Mouse (Mus musculus) right cerebral cortex, adult 2 months (tissue): Measurements from ENCODE around the gene Stard3.

Source experiments
- DNase-seq, 2 experiments: peaks; one replicate each; pipeline ENCODE4 v3.0.0; 2021 to 2022; ENCODE audit warnings: low spot score in 2 of 2

Stard3 gene

GRCm38 (mm10) chr11:98358161-98359083 lies at the start of gene Stard3:
TSS of gene Stard3 (plus strand) at chr11:98358368.
- DNase-seq = peak; percentile 82 to 85

DNA sequence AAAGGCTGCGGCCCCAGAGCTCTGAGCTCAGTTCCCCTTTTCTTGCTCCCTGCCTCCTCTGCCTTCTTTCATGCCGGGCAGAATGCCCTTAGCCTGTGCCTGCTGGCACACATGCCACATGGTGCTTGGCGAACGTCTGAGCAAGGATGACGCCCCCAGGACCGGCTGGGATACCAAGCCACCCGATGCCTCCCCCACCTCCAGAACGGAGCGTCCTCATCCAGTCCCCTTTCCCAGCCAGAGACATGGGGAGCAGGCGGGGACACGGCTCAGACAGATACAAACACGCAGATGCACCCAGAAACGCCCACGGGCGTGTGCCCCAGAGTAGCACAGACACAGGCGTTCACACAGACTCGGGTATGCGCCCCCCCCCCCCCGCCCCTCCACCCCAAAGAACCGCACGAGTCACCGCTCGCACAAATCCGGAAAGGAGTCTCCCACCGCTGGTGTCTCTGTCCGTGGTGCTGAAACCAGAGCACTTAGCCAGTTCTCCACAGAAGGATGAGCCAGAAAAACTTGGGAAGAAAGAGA lies 44.3 kb upstream of the Stard3 start:
- DNase-seq = peak; percentile 46 to 58

GRCm38 (mm10) chr11:98317479-98317878 lies 40.7 kb upstream of the Stard3 start:
- DNase-seq = no peak

DNA sequence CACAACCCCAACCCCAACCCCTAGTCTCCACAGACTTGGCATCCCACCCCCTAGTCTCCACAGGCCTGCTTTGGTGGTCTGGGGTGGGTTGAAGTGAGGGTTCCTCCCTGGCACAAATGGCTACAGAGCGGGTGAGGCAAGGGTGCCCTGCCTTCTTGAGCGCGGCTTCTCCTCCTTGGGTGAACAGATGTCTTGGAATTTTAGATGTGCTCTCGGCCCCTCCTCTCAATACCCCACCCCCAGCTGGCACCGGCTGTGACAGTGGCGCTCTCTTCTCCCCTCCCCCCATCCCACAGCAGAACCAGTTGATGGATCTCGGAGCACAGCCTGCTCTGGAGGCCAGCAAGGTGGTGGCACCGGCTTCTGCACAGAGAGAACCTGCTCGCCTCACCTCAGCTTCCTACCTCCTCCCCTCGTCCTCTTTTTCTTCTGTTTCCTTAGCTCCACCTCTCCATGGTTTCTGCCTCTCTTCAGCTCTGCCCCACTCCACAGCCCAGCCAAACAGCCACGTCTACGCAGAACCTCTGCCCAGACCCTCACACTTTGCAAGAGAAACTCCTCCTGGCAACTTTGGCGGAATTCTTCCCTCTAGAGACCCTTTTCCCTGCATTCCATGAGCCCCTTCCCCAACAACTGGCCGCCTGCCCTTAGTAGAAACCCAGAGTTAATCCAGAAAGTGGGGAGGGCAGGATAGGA lies 39.6 kb upstream of the Stard3 start:
- DNase-seq = no peak

DNA sequence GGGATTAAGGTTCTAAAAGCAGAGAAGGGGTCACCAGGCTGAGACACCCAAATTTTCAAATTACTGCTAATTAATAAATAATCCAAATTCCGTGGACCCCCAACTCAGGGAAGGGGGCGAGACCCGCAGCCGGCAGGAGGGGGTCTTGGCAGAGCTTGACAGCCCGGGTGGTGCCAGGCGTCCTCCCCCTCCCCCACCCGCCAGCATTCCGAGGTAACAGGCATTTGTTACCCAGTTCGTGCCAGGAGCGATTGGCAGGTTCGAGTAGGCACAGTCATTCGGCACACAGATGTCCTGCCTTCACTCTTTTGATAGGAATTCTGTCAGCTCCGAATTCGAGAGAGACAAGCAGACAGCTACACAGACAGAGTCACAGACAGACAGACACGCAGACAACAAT lies 39.0 kb upstream of the Stard3 start:
- DNase-seq = no peak

- DNase-seq = no peak
Measured at GRCm38 (mm10) chr11:98319544-98319943, 38.6 kb upstream of the Stard3 start.

- no peak for DNase-seq
Measured at GRCm38 (mm10) chr11:98319944-98320343, 38.2 kb upstream of the Stard3 start.

- DNase-seq = no peak
Measured at GRCm38 (mm10) chr11:98320381-98320780, 37.8 kb upstream of the Stard3 start.

- no peak for DNase-seq
Measured at GRCm38 (mm10) chr11:98320806-98321676, 37.1 kb upstream of the Stard3 start.

DNA sequence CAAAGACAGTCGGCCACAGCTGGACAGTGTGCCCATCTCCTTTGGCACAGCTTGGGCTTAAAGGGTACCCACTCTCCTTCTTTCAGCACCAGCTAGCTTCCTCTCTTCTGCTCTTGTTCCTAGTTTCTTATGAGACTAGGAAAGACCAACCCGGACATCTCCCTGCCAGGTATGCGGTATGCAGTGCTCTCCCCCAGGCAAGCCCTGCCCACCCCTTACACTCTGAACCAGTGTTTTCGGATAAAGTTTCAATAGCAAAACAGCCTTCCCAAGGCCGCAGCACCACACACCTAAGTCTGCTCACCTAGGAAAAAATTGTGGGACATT lies 36.5 kb upstream of the Stard3 start:
- no peak for DNase-seq

DNA sequence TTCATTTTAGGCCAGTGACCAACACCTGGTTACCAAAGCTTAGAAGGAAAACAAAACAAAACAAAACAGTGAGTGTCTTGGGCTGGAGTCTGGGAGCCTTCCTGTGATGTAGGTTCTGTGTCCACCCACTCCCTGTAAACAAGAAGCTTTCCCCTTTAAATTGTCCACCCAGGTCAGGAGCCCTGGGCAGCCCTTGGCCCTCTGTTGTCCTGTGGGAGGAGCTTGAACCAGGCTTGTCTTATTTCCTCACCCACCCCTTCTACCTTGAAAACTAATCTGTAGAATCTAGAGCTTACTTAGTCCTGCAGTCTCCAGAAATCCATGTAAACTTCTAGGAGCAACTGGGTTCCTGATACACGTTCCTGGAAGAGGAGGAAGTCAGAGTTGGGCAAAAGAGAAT lies 36.0 kb upstream of the Stard3 start:
- no peak for DNase-seq

GRCm38 (mm10) chr11:98323136-98323866 lies 34.9 kb upstream of the Stard3 start:
- no peak for DNase-seq

- DNase-seq = no peak
Measured at GRCm38 (mm10) chr11:98323933-98324332, 34.2 kb upstream of the Stard3 start.

GRCm38 (mm10) chr11:98325191-98325820 lies 32.9 kb upstream of the Stard3 start:
- DNase-seq = no peak

- no peak for DNase-seq
Measured at GRCm38 (mm10) chr11:98325821-98326218, 32.3 kb upstream of the Stard3 start.

DNA sequence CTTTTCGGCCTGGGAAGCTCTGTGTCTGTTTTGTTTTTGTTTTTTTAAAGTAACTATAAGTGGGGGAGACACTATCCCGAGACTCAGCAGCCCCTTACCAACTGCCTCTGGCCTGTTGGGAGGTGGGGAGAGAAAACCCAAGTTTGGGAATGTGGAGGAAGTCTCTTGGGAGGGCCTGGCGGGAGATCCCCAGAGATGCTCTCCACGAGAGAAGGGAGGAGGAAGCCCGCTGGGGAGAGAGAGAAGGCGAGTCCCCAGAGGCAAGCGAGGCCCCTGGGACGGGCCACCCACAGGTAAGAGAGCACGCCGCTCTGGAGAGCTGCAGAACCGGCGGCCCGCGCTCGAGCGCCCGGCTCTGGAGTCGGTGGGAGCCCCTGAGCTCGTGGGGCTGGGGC lies 31.4 kb upstream of the Stard3 start:
- DNase-seq = no peak

GRCm38 (mm10) chr11:98327136-98328030 lies 30.8 kb upstream of the Stard3 start:
- peak in 1 of 2 experiments; percentile 30 for DNase-seq

GRCm38 (mm10) chr11:98328031-98328370 lies 30.2 kb upstream of the Stard3 start:
- DNase-seq = no peak

DNA sequence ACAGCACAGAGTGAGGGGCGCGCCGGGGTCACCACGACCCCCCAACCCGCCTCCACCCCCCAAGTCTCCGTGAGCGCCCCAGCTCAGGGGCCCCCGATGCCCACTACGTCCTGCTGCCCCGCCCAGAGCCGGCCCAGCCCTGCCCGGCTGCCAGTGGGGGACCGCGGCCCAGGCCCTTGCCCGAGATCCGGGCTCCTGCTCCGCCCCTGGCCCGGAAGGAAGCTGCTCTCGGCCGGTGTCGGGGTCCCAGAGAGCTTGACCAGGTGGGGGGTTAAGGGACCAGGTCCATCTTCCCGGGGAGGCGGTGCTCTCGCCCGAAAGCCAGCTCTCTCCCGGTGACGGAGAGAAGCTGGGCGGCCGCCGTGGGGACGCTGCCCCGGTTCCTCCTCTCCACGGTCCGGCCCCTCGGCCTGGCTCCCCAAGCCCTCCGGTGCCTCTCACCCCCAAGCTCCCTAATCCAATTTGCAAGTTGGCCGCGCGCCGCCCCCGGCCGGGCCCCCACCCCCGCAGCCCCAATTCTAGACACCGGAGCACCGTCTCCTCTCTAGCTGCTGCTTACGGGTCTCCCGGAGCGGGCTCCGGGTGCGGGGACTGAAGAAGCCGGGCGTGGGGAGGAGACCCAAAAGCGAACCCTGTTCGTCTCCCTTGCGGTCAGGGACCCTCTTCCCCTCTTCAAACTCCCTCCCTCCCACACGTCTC lies 29.6 kb upstream of the Stard3 start:
- DNase-seq = no peak
